Mouse (Mus musculus) kidney, adult 8-10 months (tissue): Measurements from ENCODE around the gene Erbb4.

Source experiments
- DNase-seq, 2 experiments: peaks; one replicate each; pipeline ENCODE4 v3.0.0; 2022

Gene Erbb4

GRCm38 (mm10) chr1:68047139-68047538, 1060.7 kb downstream of the Erbb4 start:
- no peak for DNase-seq

GRCm38 (mm10) chr1:68046551-68046970, 1061.3 kb downstream of the Erbb4 start:
- no peak for DNase-seq

GRCm38 (mm10) chr1:68024086-68024940, 1083.5 kb downstream of the Erbb4 start:
- DNase-seq = no peak

GRCm38 (mm10) chr1:68020020-68020419, 1087.8 kb downstream of the Erbb4 start:
- no peak for DNase-seq

GRCm38 (mm10) chr1:68019618-68020017, 1088.2 kb downstream of the Erbb4 start:
- DNase-seq = no peak
